Mouse (Mus musculus) gastrocnemius, adult 8-10 months (tissue): ENCODE data around the gene Tma7. TPM values are rescaled to one million over a fixed set of nuclear protein-coding genes. Genes with fewer than 3 reads are reported as not detected.

Experiments used
- DNase-seq, 2 experiments: peaks; one replicate each; pipeline ENCODE4 v3.0.0; 2022; ENCODE audit warnings: low spot score in 2 of 2
- total RNA-seq, 4 experiments: library from RNA; stranded (reverse); gene quantifications; 2 replicates each; pipeline ENCODE4 v1.2.4; 2022

Gene Tma7
- total RNA-seq, 4 experiments from 2014 or later: 297 to 369 (median 354) TPM

GRCm38 (mm10) chr9:109103250-109103649 lies 20.9 kb upstream of the Tma7 start:
- no peak for DNase-seq

- no peak for DNase-seq
These were observed 20.2 kb upstream of the Tma7 start for GRCm38 (mm10) chr9:109102541-109102940.

GRCm38 (mm10) chr9:109101933-109102445 lies 19.6 kb upstream of the Tma7 start:
- no peak for DNase-seq

GRCm38 (mm10) chr9:109100307-109100928 lies 18.0 kb upstream of the Tma7 start:
- no peak for DNase-seq

GRCm38 (mm10) chr9:109098969-109099368 lies 16.6 kb upstream of the Tma7 start:
- no peak for DNase-seq

GRCm38 (mm10) chr9:109098366-109098765 lies 16.0 kb upstream of the Tma7 start:
- no peak for DNase-seq

GRCm38 (mm10) chr9:109097831-109098230 lies 15.4 kb upstream of the Tma7 start:
- DNase-seq: no peak

GRCm38 (mm10) chr9:109097291-109097690 lies 14.9 kb upstream of the Tma7 start:
- no peak for DNase-seq

GRCm38 (mm10) chr9:109096856-109097255 lies 14.5 kb upstream of the Tma7 start:
- no peak for DNase-seq

GRCm38 (mm10) chr9:109096251-109096661 lies 13.9 kb upstream of the Tma7 start:
- DNase-seq: no peak

GRCm38 (mm10) chr9:109095137-109095982 lies 13.0 kb upstream of the Tma7 start, which contains the start of gene Plxnb1:
Gene Plxnb1 (plus strand): TSS chr9:109095389.
- no peak for DNase-seq

- no peak for DNase-seq
These were observed 12.3 kb upstream of the Tma7 start for GRCm38 (mm10) chr9:109094553-109095136.

- DNase-seq: no peak
These were observed 11.6 kb upstream of the Tma7 start for GRCm38 (mm10) chr9:109093786-109094552.

- no peak for DNase-seq
These were observed 10.4 kb upstream of the Tma7 start for GRCm38 (mm10) chr9:109092799-109093198.

GRCm38 (mm10) chr9:109091802-109092201 lies 9.4 kb upstream of the Tma7 start:
- no peak for DNase-seq

- DNase-seq: no peak
These were observed 8.1 kb upstream of the Tma7 start for GRCm38 (mm10) chr9:109090446-109090845.

- no peak for DNase-seq
These were observed 5.6 kb upstream of the Tma7 start for GRCm38 (mm10) chr9:109087987-109088386.

GRCm38 (mm10) chr9:109084922-109085321 lies 2.5 kb upstream of the Tma7 start:
- DNase-seq: no peak

- DNase-seq: no peak
These were observed 651 bp downstream of the Tma7 start for GRCm38 (mm10) chr9:109081749-109082123.

GRCm38 (mm10) chr9:109080516-109080915 lies 1.9 kb downstream of the Tma7 start:
- DNase-seq: no peak
